Mouse (Mus musculus) erythroblast, embryonic 14.5 days (primary cell): ENCODE data around the gene Abca1.

ENCODE experiments used
- GATA1 ChIP-seq: IDR thresholded peaks from 2 replicates; pipeline ENCODE4 v1.6.1; 2012; ENCODE audit warnings: low read length, inconsistent platforms, mixed read lengths
- TAL1 ChIP-seq: IDR thresholded peaks from 3 replicates; pipeline ENCODE4 v1.6.1; 2012; ENCODE audit warnings: low read length, inconsistent platforms, mixed read lengths

- TF ChIP-seq TAL1 (no peak), GATA1 (no peak)
Measured at GRCm38 (mm10) chr4:53159767-53160166, at the start of gene Abca1.
